Mouse (Mus musculus) heart, embryonic 11.5 days (tissue): ENCODE data around the gene Ctbs. TPM values are rescaled to one million over a fixed set of nuclear protein-coding genes. Genes with fewer than 3 reads are reported as not detected.
"Not testable (repeated sequence)": the region's sequence is repeated elsewhere in the genome, so short reads cannot be mapped to it uniquely, and the experiment has no call there.

Experiments
- ATAC-seq: fragments of 200-750 bp; cut with Nextera tagmentation; replicated peaks from 2 replicates; pipeline ENCODE4 v1.8.0; 2017; ENCODE audit warnings: moderate library complexity; ENCODE audit not compliant: insufficient number of reproducible peaks, low FRiP score, low TSS enrichment
- H3K27ac ChIP-seq: fragments of 300-500 bp; sonication (generic); 2 replicates; pipeline ENCODE4 v1.5.1; 2014; ENCODE audit warnings: mild to moderate bottlenecking, low read depth, low read length
- H3K27me3 ChIP-seq: fragments of 300-500 bp; sonication (generic); 2 replicates; pipeline ENCODE4 v1.6.1; 2014; ENCODE audit warnings: mild to moderate bottlenecking, low read length, mixed read lengths; ENCODE audit not compliant: control insufficient read depth, insufficient read depth
- H3K36me3 ChIP-seq: fragments of 300-500 bp; sonication (generic); 2 replicates; pipeline ENCODE4 v1.6.1; 2014; ENCODE audit warnings: mild to moderate bottlenecking, low read length, moderate library complexity, mixed read lengths; ENCODE audit not compliant: control insufficient read depth, insufficient read depth
- H3K4me1 ChIP-seq: fragments of 300-500 bp; sonication (generic); 2 replicates; pipeline ENCODE4 v1.6.1; 2014; ENCODE audit warnings: low read length; ENCODE audit not compliant: control insufficient read depth, insufficient read depth
- H3K4me2 ChIP-seq: fragments of 300-500 bp; sonication (generic); 2 replicates; pipeline ENCODE4 v1.6.1; 2014; ENCODE audit warnings: mild to moderate bottlenecking, moderate library complexity
- H3K4me3 ChIP-seq: fragments of 300-500 bp; sonication (generic); 2 replicates; pipeline ENCODE4 v1.5.1; 2014; ENCODE audit warnings: low read depth, low read length
- H3K9ac ChIP-seq: fragments of 300-500 bp; sonication (generic); 2 replicates; pipeline ENCODE4 v1.6.1; 2014; ENCODE audit warnings: mild to moderate bottlenecking, low read depth, low read length, moderate library complexity
- H3K9me3 ChIP-seq: fragments of 300-500 bp; sonication (generic); replicated peaks from 2 replicates; pipeline ENCODE4 v1.6.1; 2016; ENCODE audit warnings: low read length; ENCODE audit not compliant: control insufficient read depth
- WGBS: fragments of 180-500 bp; shearing (Covaris S2); extraction: QIAGEN DNeasy Blood & Tissue Kit; methylation state at CpG from one replicate; pipeline ENCODE4 v1.1.7; 2014; ENCODE audit not compliant: insufficient replicate concordance; 5-methylcytosine and 5-hydroxymethylcytosine counted together
- polyA plus RNA-seq: library from polyadenylated mRNA; unstranded; fragments of >200 nt; fragmentation: Nextera tagmentation; extraction: Ambion mirVana; gene quantifications from 2 replicates; pipeline ENCODE4 v1.2.1, GENCODE M21; 2014

Gene Ctbs
- polyA plus RNA-seq, 1 experiment from 2014 or later = 10.8 TPM

DNA sequence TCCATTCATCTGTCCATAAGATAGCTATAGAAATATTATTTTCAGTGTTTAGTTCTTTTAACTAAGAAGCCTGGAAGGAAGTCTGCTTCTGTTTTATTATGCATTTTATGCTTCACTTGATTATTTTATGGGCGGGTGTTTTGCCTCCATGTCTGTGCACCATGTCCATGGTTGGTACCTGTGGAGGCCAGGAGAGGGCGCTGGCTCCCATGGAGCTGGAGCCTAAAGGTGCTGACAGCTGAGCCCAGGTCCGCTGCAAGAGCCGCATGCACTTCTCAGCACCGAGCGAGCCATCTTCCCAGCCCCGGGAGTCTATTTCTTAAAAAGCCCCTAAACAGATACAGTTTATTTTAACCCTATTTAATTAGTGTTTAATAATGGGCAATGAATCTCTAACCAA is 25.9 kb upstream of the Ctbs start:
- H3K27me3 ChIP-seq = no peaks in the 10 kb centered on the region
- H3K4me2 ChIP-seq = no peak overlapping the region
- H3K4me3 ChIP-seq = no peak overlapping the region
- H3K36me3 ChIP-seq = peaks cover 4% of the 10 kb centered on the region; the same call in 1 of the 2 replicates
- no peak overlapping the region for H3K27ac ChIP-seq
- no peaks in the 10 kb centered on the region for H3K9me3 ChIP-seq
- peaks cover 23% of the 10 kb centered on the region for H3K4me1 ChIP-seq
- no peak overlapping the region for H3K9ac ChIP-seq
- no peak for ATAC-seq
- 78% methylated on average over 7 of the region's 7 CpGs for WGBS

DNA sequence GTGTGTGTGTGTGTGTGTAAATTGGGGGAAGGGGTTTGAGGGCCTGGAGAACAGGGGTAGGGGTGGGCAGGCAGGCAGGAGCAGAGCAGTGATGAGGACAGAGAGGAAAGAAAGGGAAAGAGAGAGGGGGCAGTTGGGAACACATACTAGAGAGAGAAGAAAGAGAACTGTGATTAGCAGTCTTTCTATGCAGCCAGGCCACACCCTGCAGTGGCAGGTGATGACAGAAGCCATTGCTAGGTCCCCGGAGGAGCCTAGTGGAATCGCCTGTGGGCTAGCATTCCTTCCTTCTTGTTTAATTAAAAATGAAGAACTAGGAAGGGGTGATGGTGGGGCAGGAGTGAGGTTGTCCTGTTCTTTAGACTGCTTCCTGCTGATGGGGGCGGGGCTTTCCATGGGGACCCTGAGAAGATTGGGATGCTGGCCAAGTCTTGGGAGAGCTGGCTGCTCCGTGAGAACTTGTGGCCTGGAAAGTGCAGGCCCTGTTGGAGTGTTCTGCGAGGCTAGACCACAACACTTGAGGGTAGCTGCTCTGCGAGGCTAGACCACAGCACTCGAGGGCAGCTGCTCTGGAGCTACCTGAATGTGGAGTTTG is 25.2 kb upstream of the Ctbs start:
- Histone ChIP-seq H3K9me3 (no peaks in the 10 kb centered on the region), H3K9ac (no peak overlapping the region), H3K27me3 (no peaks in the 10 kb centered on the region), H3K4me3 (no peak overlapping the region), H3K4me2 (no peak overlapping the region), H3K4me1 (peaks cover 23% of the 10 kb centered on the region), H3K36me3 (peaks cover 7% of the 10 kb centered on the region; the same call in 1 of the 2 replicates), H3K27ac (no peak overlapping the region)
- 55% methylated on average over 7 of the region's 7 CpGs for WGBS
- no peak; the same call in 1 of the 2 replicates for ATAC-seq

DNA sequence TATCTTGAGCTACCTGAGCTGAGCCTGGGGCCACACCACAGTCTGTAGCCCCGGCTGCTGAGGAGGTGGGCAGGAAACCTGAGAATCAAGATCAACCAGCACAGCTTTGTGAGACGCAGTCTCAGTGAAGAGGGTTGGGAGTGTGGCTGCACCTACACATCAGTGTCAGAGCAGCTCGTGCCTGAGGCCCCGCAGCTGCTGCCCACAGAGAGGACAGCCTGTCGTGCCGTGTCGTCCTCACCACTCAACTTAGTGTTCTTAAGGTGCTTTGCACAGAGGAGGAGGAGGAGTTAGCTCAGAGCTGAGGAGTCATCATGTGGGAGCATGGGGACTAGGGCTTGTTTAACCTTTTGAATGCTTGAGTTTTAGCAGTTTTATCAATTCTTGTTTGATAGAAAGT is 23.7 kb upstream of the Ctbs start:
- Histone ChIP-seq H3K9ac (no peak overlapping the region), H3K36me3 (peaks cover 7% of the 10 kb centered on the region; the same call in 1 of the 2 replicates), H3K4me1 (peaks cover 23% of the 10 kb centered on the region), H3K27me3 (no peaks in the 10 kb centered on the region), H3K9me3 (no peaks in the 10 kb centered on the region), H3K4me2 (no peak overlapping the region), H3K4me3 (no peak overlapping the region), H3K27ac (no peak overlapping the region)
- 57% methylated on average over 7 of the region's 7 CpGs for WGBS
- ATAC-seq = no peak

DNA sequence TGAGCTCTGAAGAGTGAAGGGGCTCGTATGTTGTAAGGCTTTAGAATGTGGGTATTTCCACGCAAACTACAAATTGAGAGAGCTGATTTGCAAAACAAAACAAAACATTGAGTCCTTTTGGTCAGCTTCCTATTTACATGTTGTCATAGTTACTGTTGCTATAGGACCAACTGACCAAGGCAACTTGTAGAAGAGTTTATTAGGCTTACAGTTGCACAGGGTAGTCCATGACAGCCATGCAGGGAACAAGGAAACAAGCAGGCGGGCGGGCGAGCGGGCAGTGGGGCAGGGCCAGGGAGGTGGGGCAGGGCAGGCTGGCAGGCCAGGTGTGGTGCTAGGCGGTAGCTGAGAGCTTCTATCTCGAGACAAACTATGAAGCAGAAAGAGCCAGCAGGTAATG is 23.1 kb upstream of the Ctbs start:
- Histone ChIP-seq H3K4me1 (peaks cover 23% of the 10 kb centered on the region), H3K4me3 (no peak overlapping the region), H3K9ac (no peak overlapping the region), H3K27ac (no peak overlapping the region), H3K9me3 (no peaks in the 10 kb centered on the region), H3K36me3 (peaks cover 7% of the 10 kb centered on the region; the same call in 1 of the 2 replicates), H3K27me3 (no peaks in the 10 kb centered on the region), H3K4me2 (no peak overlapping the region)
- ATAC-seq = no peak
- WGBS = 91% methylated on average over 8 of the region's 8 CpGs

DNA sequence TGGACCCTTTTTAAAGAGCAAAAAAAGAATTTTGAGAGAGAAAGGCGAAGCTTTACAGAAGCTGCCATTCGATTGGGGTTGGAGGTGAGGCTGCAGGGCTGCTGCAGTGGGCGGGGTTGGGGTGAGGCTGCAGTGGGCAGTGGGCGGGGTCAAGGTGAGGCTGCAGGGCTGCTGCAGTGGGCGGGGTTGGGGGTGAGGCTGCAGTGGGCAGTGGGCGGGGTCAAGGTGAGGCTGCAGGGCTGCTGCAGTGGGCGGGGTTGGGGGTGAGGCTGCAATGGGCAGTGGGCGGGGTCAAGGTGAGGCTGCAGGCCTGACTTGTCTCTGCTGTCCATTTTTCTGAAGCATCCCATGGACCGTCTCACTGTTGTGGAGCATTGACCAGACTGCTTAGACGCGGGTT is 16.5 kb upstream of the Ctbs start:
- not testable (repeated sequence) for H3K4me3 ChIP-seq, ATAC-seq, H3K9me3 ChIP-seq, H3K4me2 ChIP-seq, H3K9ac ChIP-seq, H3K4me1 ChIP-seq, H3K27me3 ChIP-seq, H3K27ac ChIP-seq
- 87% methylated on average over 11 of the region's 11 CpGs for WGBS
- peaks cover 11% of the 10 kb centered on the region; the same call in 1 of the 2 replicates for H3K36me3 ChIP-seq

DNA sequence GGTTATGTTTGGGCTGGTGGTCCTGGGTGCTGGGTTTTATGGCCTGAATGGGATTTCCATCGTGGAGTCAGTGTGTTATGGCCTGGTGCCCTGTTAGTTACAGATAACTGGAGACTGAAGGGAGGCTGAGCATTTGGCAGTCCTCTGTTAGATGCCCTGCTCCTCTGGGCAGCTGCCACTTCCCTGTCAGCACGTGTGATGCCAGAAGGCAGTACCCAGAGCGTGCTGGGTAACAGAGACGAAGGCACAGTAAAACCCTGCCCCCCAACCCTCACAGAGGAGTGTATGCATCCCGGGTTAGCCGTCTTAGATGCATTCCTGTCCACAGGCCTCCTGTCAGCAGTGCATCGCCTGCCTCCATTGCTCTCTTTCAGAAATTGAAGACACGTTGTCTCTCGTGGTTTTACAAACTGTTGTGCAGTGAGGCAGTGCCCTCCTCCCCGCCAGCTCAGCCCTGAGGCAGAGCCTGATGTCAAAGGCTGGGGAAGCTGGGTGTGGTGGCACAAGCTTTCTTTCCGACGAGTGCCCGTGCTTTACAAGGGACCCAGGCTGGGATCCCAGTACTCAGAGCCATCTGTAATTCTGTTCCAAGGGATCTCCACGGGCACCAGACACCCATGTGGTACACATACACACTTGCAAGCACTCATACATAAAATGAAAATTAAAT is 15.8 kb upstream of the Ctbs start:
- WGBS = 88% methylated on average over 14 of the region's 14 CpGs
- Histone ChIP-seq H3K4me3 (no peak overlapping the region), H3K9me3 (no peaks in the 10 kb centered on the region), H3K4me1 (no peaks in the 10 kb centered on the region), H3K27ac (no peak overlapping the region), H3K4me2 (no peak overlapping the region), H3K36me3 (peaks cover 15% of the 10 kb centered on the region; the same call in 1 of the 2 replicates), H3K27me3 (no peaks in the 10 kb centered on the region), H3K9ac (no peak overlapping the region)
- no peak for ATAC-seq

DNA sequence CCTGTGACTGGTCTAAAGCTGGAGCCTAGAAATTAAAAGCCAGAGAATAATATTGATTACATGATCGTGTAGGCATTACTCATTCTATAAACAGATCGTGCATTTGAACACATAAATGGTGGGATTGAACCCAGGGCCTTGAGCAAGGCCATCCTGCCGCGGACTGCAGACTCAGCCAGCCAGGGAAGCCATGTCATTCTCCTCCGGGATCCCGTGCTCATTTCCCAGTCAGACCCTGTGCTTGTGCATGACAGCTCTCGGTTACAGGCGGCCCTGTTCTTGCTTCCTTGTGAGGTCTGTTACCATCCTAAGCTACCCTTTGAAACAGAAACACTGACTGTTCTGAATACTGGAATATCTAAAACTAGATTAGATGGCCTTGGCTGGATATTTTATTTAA is 14.9 kb upstream of the Ctbs start:
- Histone ChIP-seq H3K4me2 (no peak overlapping the region), H3K4me3 (no peak overlapping the region), H3K4me1 (no peaks in the 10 kb centered on the region), H3K36me3 (peaks cover 12% of the 10 kb centered on the region; the same call in 1 of the 2 replicates), H3K9me3 (no peaks in the 10 kb centered on the region), H3K9ac (no peak overlapping the region), H3K27me3 (no peaks in the 10 kb centered on the region), H3K27ac (no peak overlapping the region)
- ATAC-seq = no peak
- 93% methylated on average over 8 of the region's 8 CpGs for WGBS

DNA sequence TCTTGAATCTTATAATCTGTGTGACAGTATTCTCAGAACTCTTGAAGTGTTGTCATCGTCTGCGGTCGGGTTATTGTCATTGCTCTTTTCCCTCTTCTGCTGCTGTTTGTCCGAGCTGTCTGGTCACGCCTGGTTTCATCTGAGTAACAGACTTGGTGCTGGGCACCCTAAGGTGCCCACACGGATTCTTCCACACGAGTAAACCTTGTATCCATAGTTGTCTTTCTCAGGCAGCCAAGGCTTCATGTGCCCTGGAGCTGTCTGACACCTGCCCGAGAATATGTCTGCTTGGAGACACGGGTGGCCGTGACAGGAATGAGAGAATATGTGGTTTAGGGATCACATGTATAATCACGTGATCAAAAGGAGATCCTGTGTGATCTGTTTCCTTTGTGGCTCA is 14.1 kb upstream of the Ctbs start:
- peaks cover 12% of the 10 kb centered on the region; the same call in 1 of the 2 replicates for H3K36me3 ChIP-seq

DNA sequence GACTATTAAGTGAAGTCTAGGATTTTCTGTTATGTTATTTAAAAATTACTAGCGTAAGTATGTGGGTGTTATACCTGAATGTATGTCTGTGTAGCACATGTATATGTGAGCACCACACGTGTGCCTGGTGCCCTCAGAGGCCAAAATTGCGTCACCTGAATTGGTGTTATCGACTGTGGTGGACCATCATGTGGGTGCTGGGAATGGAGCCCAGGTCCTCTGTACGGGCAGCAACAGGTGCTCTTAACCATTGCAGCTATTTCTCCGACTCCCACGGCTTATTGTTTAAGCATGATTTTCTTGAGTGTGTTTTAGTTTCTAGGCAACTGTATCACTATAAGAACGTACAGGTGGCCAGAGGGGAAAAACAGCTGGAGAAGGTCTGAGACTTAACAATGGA is 13.5 kb upstream of the Ctbs start:
- Histone ChIP-seq H3K36me3 (peaks cover 12% of the 10 kb centered on the region; the same call in 1 of the 2 replicates), H3K4me3 (no peak overlapping the region), H3K27ac (no peak overlapping the region), H3K4me1 (no peaks in the 10 kb centered on the region), H3K9me3 (no peaks in the 10 kb centered on the region), H3K4me2 (no peak overlapping the region), H3K9ac (no peak overlapping the region), H3K27me3 (no peaks in the 10 kb centered on the region)
- no peak for ATAC-seq
- 92% methylated on average over 8 of the region's 8 CpGs for WGBS

More for the DNA sequence above, 14.1 kb upstream of the Ctbs start:
- Histone ChIP-seq H3K4me3 (no peak overlapping the region), H3K27ac (no peak overlapping the region), H3K9ac (no peak overlapping the region), H3K4me2 (no peak overlapping the region), H3K27me3 (no peaks in the 10 kb centered on the region), H3K9me3 (no peaks in the 10 kb centered on the region), H3K4me1 (no peaks in the 10 kb centered on the region)
- WGBS = 92% methylated on average over 11 of the region's 11 CpGs
- ATAC-seq = no peak
